Mouse (Mus musculus): ENCODE measurements around the gene Rhod.
A peak's percentile ranks its signal among the peaks of the same experiment; 100 is the strongest.
"Not testable (repeated sequence)": the region's sequence is repeated elsewhere in the genome, so short reads cannot be mapped to it uniquely, and the experiment has no call there.

Gene Rhod

DNA sequence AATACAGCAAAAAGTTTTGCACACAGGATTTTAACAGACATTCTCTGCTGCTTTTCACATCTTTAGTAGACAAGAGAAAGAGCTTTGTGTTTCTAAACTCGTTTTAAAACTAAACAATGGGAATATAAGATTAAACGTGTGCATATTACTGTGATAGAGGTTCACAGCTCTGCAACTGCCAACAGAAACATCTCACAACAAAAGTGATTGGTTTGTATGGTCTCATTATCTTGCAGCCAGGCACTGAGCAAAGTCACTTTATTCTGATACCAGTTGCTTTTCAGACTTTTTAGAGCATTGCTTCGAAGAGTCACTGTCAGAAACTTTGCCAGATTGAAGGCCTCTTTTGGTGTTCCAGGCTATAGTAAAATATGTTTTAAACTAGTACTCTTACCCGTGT lies 40.3 kb downstream of the Rhod start:
- no peak for DNase-seq

- DNase-seq, result peak; percentile 49
Observed at GRCm38 (mm10) chr19:4398630-4398948, 40.6 kb downstream of the Rhod start.

GRCm38 (mm10) chr19:4397798-4398629 lies 41.2 kb downstream of the Rhod start, which contains the start of gene Kdm2a:
Gene Kdm2a (minus strand): TSS chr19:4398285.
- DNase-seq, result peak; percentile 61

DNA sequence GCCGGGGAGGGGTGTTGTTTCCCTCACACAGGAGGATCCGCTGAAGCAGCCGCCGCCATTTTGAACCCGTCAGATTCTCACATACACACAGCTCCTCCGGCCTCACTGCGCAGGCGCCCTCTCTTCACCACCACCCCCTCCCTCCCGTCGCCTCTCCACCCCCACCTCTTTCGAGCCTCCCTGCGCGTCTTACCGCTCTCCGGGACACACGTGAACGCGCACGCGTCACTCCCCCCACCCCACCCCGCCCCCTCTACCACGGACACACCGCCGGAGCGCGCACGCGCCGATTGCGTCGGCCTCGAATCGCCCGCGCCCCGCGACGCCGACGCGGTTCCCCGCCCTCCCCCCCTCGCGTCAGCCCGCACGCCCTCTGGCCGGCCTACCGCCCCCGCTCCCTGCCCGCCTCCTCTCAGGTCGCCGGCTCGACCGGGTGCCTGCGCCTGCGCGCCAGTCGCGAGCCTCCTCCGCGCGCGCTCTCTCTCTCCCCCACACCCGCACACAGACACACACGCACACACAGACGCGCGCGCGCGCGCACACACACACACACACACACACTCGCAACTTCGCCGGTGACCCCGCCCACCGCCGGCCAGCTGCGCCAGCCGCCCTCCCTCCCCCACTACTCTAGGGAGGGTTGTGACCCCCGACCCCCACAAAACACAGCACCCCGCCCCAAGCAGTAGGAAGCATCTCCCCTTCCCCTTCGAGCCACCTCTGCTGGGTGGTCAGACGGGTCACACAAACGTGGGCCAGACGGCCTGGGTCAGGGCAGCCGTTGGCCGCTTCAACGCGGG lies 42.0 kb downstream of the Rhod start:
- peak; percentile 97 for DNase-seq

DNA sequence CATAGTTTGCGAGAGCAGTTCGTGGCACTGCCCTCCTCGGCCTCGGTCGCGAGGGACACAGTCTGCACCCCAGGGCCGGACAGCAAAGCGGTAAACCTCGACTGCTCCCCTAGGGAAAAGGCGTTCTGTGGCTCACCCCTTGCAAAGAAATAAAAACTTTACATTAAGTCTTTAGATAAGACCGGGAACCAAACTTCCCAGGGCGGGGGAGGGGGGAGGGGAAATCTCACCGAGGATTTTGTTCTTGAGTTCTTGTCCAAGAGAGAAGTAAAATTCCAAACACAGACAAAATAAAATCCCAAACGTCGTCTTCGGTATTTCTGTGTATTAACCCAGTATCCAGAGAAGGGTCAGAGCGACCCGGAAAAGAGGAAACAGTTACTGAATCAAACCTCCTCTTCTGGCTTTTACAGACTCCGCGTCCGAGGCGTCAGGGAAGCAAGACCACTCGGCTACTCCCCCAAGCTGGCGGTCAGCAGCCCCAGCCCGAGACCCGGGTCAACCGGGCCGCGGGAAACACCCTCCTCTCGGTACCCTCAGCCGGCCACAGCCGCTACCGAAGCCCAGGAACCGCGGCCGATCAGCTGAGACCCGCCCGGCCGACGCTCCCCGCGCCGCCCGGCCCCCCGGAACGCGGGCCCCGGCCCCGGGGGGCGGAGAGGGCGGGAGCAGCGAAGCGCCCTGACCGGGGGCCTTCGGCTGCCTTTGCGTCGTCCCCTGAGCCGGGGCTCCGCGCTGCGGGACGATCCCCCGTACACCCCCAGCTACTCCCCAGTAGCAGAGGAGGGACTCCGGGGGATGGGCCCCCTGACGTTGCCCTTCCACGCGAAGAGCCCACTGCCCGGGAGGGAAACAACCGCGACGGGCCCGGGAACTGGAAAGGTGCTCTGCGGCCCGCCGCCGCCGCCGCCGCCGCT lies 42.9 kb downstream of the Rhod start:
- DNase-seq, result peak; percentile 43

- no peak for DNase-seq
Observed at GRCm38 (mm10) chr19:4387276-4387675, 52.0 kb downstream of the Rhod start.

GRCm38 (mm10) chr19:4385026-4385425 lies 54.2 kb downstream of the Rhod start:
- DNase-seq, result no peak

GRCm38 (mm10) chr19:4384322-4384721 lies 54.9 kb downstream of the Rhod start:
- no peak for DNase-seq

DNA sequence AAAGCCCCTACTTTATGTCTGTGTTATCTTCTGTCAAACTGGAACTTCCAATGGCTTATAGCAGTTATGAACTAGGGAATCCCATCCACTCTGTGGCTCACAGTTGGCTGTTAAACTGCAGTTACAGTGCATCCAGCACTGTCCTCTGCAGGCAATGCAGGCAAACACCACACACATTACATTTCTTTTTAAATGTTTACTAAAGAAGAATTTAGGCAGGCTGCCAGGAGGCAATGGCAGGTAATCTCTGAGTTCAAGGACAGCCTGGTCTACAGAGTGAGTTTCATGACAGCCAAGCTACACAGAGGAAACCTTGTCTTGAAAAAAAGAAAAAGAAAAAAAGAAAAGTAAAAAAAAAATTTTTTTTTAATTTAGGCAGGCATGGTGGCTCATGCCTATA lies 55.9 kb downstream of the Rhod start:
- DNase-seq, result no peak

DNA sequence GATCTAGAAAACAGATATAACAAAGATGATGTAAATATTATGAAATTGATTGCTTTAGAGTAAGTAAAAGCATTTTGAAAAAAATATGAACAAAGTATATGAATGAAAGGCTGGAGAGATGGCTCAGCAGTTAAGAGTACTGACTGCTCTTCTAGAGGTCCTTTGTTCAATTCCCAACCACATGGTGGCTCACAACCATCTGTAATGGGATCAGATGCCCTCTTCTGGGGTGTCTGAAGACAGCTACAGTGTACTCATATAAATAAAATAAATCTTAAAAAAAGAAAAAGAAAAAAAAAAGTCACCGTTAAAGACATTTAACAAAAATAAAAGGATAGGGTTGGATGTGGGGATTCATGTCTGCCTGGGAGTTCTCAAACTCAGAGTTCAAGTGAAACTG lies 56.9 kb downstream of the Rhod start:
- DNase-seq, result not testable (repeated sequence)
